Mouse (Mus musculus) macrophage (primary cell): ENCODE measurements around the gene Mpi. TPM values are rescaled to one million over a fixed set of nuclear protein-coding genes. Genes with fewer than 3 reads are reported as not detected.

Source experiments
- H3K27ac ChIP-seq: fragments of 350-480 bp; formaldehyde crosslinking; 2 replicates; pipeline ENCODE4 v1.9.0; 2021
- H3K36me3 ChIP-seq: fragments of 350-480 bp; formaldehyde crosslinking; 2 replicates; pipeline ENCODE4 v1.9.0; 2021; ENCODE audit errors: inconsistent target
- H3K4me3 ChIP-seq: fragments of 350-480 bp; formaldehyde crosslinking; 2 replicates; pipeline ENCODE4 v1.9.0; 2021; ENCODE audit errors: inconsistent target
- H3K79me2 ChIP-seq: fragments of 350-480 bp; formaldehyde crosslinking; 2 replicates; pipeline ENCODE4 v1.9.0; 2021; ENCODE audit errors: inconsistent target
- WGBS: methylation state at CpG from one replicate; pipeline ENCODE4 v1.1.7; 2026; ENCODE audit warnings: inconsistent platforms; ENCODE audit not compliant: missing documents; 5-methylcytosine and 5-hydroxymethylcytosine counted together
- polyA plus RNA-seq: library from polyadenylated mRNA; stranded (reverse); fragments of 250-400 nt; gene quantifications from 3 replicates; pipeline ENCODE4 v1.2.4, GENCODE M21; 2018; ENCODE audit warnings: inconsistent platforms

Mpi gene
- polyA plus RNA-seq, 1 experiment from 2014 or later, result 20.0 TPM

DNA sequence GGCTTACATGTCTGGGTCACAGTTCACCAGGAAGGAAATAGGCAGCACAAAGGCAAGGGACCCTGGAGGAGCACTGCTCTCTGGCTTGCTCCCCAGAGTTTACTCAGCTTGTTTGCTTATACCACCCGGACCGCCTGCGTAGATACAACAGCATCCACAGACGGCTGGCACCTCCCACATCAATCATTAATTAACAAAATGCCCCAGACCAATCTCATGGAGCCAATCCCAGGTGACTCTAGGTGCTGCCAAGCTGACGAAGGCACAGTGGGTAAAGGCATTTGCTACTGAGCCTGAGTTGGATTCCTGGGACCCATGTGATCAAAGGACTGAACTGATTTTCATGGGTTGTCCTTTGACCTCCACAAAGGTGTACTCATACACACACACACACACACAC lies 55.3 kb downstream of the Mpi start:
- no peak overlapping the region for H3K4me3 ChIP-seq
- WGBS, result 74% methylated on average over 5 of the region's 5 CpGs
- H3K27ac ChIP-seq, result no peak overlapping the region
- no peaks in the 10 kb centered on the region for H3K36me3 ChIP-seq
- no peaks in the 10 kb centered on the region for H3K79me2 ChIP-seq

- Histone ChIP-seq H3K79me2 (no peaks in the 10 kb centered on the region), H3K36me3 (no peaks in the 10 kb centered on the region), H3K4me3 (no peak overlapping the region), H3K27ac (no peak overlapping the region)
Observed at GRCm38 (mm10) chr9:57494970-57495369, 57.6 kb downstream of the Mpi start.

Other genes starting within 250 kb of the Mpi start
- gene Ppcdc, start 112.6 kb downstream of the Mpi start, polyA plus RNA-seq, result 7.9 to 18.3 TPM (median 17.6 TPM) in 3 replicates
- 64.9 to 120 TPM (median 72.8 TPM) in 3 replicates for gene Scamp5, start 84.7 kb downstream of the Mpi start, polyA plus RNA-seq
- 0.10 to 0.36 TPM in 2 of 3 replicates, not detected in the other for gene Rpp25, start 48.7 kb downstream of the Mpi start, polyA plus RNA-seq
- gene Cox5a, start 31.5 kb downstream of the Mpi start, polyA plus RNA-seq, result 93.1 to 404 TPM (median 403 TPM) in 3 replicates
- gene Fam219b, start 15.2 kb downstream of the Mpi start, polyA plus RNA-seq, result 11.2 to 20.8 TPM (median 15.2 TPM) in 3 replicates
- 90.8 to 189 TPM (median 140 TPM) in 3 replicates for gene Scamp2, start 8.2 kb upstream of the Mpi start, polyA plus RNA-seq
- 6.1 to 12.5 TPM (median 6.5 TPM) in 3 replicates for gene Ulk3, start 36.7 kb upstream of the Mpi start, polyA plus RNA-seq
- gene Cplx3, start 53.5 kb upstream of the Mpi start, polyA plus RNA-seq, result not detected in 3 replicates
- not detected in 3 replicates for gene Lman1l, start 68.0 kb upstream of the Mpi start, polyA plus RNA-seq
- 144 to 160 TPM (median 149 TPM) in 3 replicates for gene Csk, start 100.9 kb upstream of the Mpi start, polyA plus RNA-seq
- not detected in 3 replicates for gene Cyp1a2, start 130.9 kb upstream of the Mpi start, polyA plus RNA-seq
- gene Cyp1a1, start 135.2 kb upstream of the Mpi start, polyA plus RNA-seq, result not detected in 3 replicates
- 5.3 to 7.7 TPM (median 6.3 TPM) in 3 replicates for gene Edc3, start 155.8 kb upstream of the Mpi start, polyA plus RNA-seq
- 29.7 to 113 TPM (median 47.9 TPM) in 3 replicates for gene Clk3, start 213.1 kb upstream of the Mpi start, polyA plus RNA-seq